Mouse (Mus musculus) lung, postnatal 0 days (tissue): ENCODE measurements around the gene St3gal6. TPM values are rescaled to one million over a fixed set of nuclear protein-coding genes. Genes with fewer than 3 reads are reported as not detected.
A peak's percentile ranks its signal among the peaks of the same experiment; 100 is the strongest.

Source experiments
- ATAC-seq: fragments of 200-750 bp; cut with Nextera tagmentation; 2 replicates; pipeline ENCODE4 v1.8.0; 2017; ENCODE audit warnings: moderate library complexity
- DNase-seq: peaks from one replicate; pipeline ENCODE4 v3.0.0-alpha.2; 2016; ENCODE audit warnings: low spot score
- H3K27ac ChIP-seq: fragments of 300-500 bp; sonication (generic); 2 replicates; pipeline ENCODE4 v1.5.1; 2014; ENCODE audit warnings: antibody characterized with exemption, mild to moderate bottlenecking, low read length, mixed read lengths
- H3K27me3 ChIP-seq: fragments of 300-500 bp; sonication (generic); replicated peaks from 2 replicates; pipeline ENCODE4 v1.6.1; 2014; ENCODE audit warnings: low read length, mixed read lengths; ENCODE audit not compliant: insufficient read depth
- H3K36me3 ChIP-seq: fragments of 300-500 bp; sonication (generic); 2 replicates; pipeline ENCODE4 v1.6.1; 2014; ENCODE audit warnings: low read length, mixed read lengths; ENCODE audit not compliant: insufficient read depth
- H3K4me1 ChIP-seq: fragments of 300-500 bp; sonication (generic); 2 replicates; pipeline ENCODE4 v1.6.1; 2014; ENCODE audit warnings: antibody characterized with exemption, low read depth, low read length, mixed read lengths; ENCODE audit not compliant: insufficient read depth
- H3K4me2 ChIP-seq: fragments of 300-500 bp; sonication (generic); replicated peaks from 2 replicates; pipeline ENCODE4 v1.6.1; 2014; ENCODE audit warnings: low read depth, mild to moderate bottlenecking, low read length, moderate library complexity, mixed read lengths
- H3K4me3 ChIP-seq: fragments of 300-500 bp; sonication (generic); 2 replicates; pipeline ENCODE4 v1.5.1; 2014; ENCODE audit warnings: low read depth, low read length
- H3K9ac ChIP-seq: fragments of 300-500 bp; sonication (generic); replicated peaks from 2 replicates; pipeline ENCODE4 v1.6.1; 2014; ENCODE audit warnings: low read depth, mild to moderate bottlenecking
- H3K9me3 ChIP-seq: fragments of 300-500 bp; sonication (generic); 2 replicates; pipeline ENCODE4 v1.6.1; 2016; ENCODE audit warnings: low read length, mixed read lengths
- CTCF ChIP-seq: IDR thresholded peaks from 2 replicates; pipeline ENCODE4 v1.5.1; 2016; ENCODE audit warnings: antibody characterized with exemption, mild to moderate bottlenecking
- EP300 ChIP-seq: IDR thresholded peaks from 2 replicates; pipeline ENCODE4 v1.6.1; 2016; ENCODE audit warnings: antibody characterized with exemption, mild to moderate bottlenecking, control low read depth
- WGBS: fragments of 180-500 bp; shearing (Covaris S2); extraction: QIAGEN DNeasy Blood & Tissue Kit; methylation state at CpG from one replicate; pipeline ENCODE4 v1.1.7; 2014; 5-methylcytosine and 5-hydroxymethylcytosine counted together
- polyA plus RNA-seq: library from polyadenylated mRNA; unstranded; fragments of >200 nt; fragmentation: Nextera tagmentation; extraction: Ambion mirVana; gene quantifications from 2 replicates; pipeline ENCODE4 v1.2.1, GENCODE M21; 2015

The St3gal6 gene
- polyA plus RNA-seq, 1 experiment from 2014 or later = 56.0 TPM

- ATAC-seq = no peak
- H3K36me3 ChIP-seq = no peaks in the 10 kb centered on the region
- no peaks in the 10 kb centered on the region for H3K9me3 ChIP-seq
- no peak overlapping the region for H3K4me2 ChIP-seq
- no peak for TF ChIP-seq CTCF
- TF ChIP-seq EP300 = no peak
- WGBS = 88% methylated on average over 7 of the region's 7 CpGs
- peaks cover 12% of the 10 kb centered on the region; the same call in 1 of the 2 replicates for H3K4me1 ChIP-seq
- no peak overlapping the region for H3K27ac ChIP-seq
- no peak overlapping the region for H3K9ac ChIP-seq
- no peak for DNase-seq
- no peak overlapping the region for H3K4me3 ChIP-seq
- H3K27me3 ChIP-seq = no peaks in the 10 kb centered on the region
These were observed 6.9 kb downstream of the St3gal6 start for GRCm38 (mm10) chr16:58516960-58517798.

GRCm38 (mm10) chr16:58516161-58516560 lies 7.9 kb downstream of the St3gal6 start:
- Histone ChIP-seq H3K27me3 (no peaks in the 10 kb centered on the region), H3K27ac (no peak overlapping the region), H3K9ac (no peak overlapping the region), H3K4me2 (no peak overlapping the region), H3K9me3 (no peaks in the 10 kb centered on the region), H3K4me3 (no peak overlapping the region), H3K4me1 (peaks cover 21% of the 10 kb centered on the region; the same call in 1 of the 2 replicates), H3K36me3 (no peaks in the 10 kb centered on the region)
- no peak for TF ChIP-seq EP300
- no peak for TF ChIP-seq CTCF
- DNase-seq (no peak), ATAC-seq (no peak)
- WGBS = 92% methylated on average over 2 of the region's 2 CpGs

GRCm38 (mm10) chr16:58514565-58514964 lies 9.5 kb downstream of the St3gal6 start:
- Histone ChIP-seq H3K4me2 (no peak overlapping the region), H3K27ac (no peak overlapping the region), H3K27me3 (no peaks in the 10 kb centered on the region), H3K9me3 (no peaks in the 10 kb centered on the region), H3K36me3 (no peaks in the 10 kb centered on the region), H3K4me3 (no peak overlapping the region), H3K9ac (no peak overlapping the region), H3K4me1 (peaks cover 29% of the 10 kb centered on the region; the same call in 1 of the 2 replicates)
- no peak for ATAC-seq
- DNase-seq = no peak
- WGBS = 65% methylated on average over 9 of the region's 9 CpGs
- peak; percentile 73 for TF ChIP-seq CTCF
- TF ChIP-seq EP300 = no peak

GRCm38 (mm10) chr16:58513755-58514154 lies 10.3 kb downstream of the St3gal6 start:
- H3K27me3 ChIP-seq = no peaks in the 10 kb centered on the region
- DNase-seq (no peak), ATAC-seq (no peak)
- H3K9me3 ChIP-seq = no peaks in the 10 kb centered on the region
- no peak overlapping the region for H3K4me3 ChIP-seq
- no peak overlapping the region for H3K9ac ChIP-seq
- 0 out of 2 replicates have a peak overlapping the region, but pooled peaks have one; percentile 4 for H3K4me2 ChIP-seq
- peaks cover 27% of the 10 kb centered on the region; the same call in 1 of the 2 replicates for H3K4me1 ChIP-seq
- no peak for TF ChIP-seq CTCF
- no peak for TF ChIP-seq EP300
- no peaks in the 10 kb centered on the region for H3K36me3 ChIP-seq
- peak overlapping the region; percentile 10; the same call in 1 of the 2 replicates for H3K27ac ChIP-seq
- WGBS = 28% methylated on average over 6 of the region's 6 CpGs

GRCm38 (mm10) chr16:58512887-58513286 lies 11.2 kb downstream of the St3gal6 start:
- 29% methylated on average over 3 of the region's 3 CpGs for WGBS
- no peaks in the 10 kb centered on the region for H3K27me3 ChIP-seq
- no peak overlapping the region for H3K4me2 ChIP-seq
- ATAC-seq (no peak), DNase-seq (peak; percentile 33)
- no peak overlapping the region for H3K4me3 ChIP-seq
- TF ChIP-seq CTCF (no peak), EP300 (no peak)
- H3K9ac ChIP-seq = no peak overlapping the region
- peak overlapping the region; percentile 64; the same call in 1 of the 2 replicates for H3K27ac ChIP-seq
- no peaks in the 10 kb centered on the region for H3K36me3 ChIP-seq
- no peaks in the 10 kb centered on the region for H3K9me3 ChIP-seq
- H3K4me1 ChIP-seq = peaks cover 27% of the 10 kb centered on the region; the same call in 1 of the 2 replicates

DNA sequence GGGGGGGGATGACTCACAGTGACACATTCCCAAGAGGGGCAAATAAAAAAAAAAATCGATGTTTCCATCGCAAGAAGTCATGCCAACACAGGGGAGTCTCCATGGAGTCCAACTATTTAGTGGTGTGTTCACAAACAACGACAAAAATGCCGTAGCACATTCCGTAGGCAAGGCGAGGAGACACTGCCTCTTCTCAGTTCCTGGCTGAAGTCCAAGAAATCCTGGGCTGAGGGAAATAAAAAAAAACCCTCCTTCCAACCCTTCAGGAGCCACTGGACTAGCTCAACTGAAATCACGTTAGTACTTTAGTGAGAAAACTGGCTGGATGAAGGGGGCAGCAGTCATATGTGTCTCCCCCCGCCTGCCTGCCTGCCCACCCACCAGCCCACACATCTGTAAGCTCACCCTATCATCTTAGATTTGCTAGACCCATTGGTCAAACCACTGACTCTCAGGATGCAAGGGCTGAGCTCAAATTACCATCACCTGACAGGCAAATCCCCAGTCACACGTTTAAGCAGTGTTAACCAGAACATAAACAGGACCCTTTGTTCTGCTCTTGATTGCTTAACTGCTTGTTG lies 11.8 kb downstream of the St3gal6 start:
- H3K36me3 ChIP-seq = no peaks in the 10 kb centered on the region
- peak overlapping the region; percentile 57 for H3K27ac ChIP-seq
- no peaks in the 10 kb centered on the region for H3K27me3 ChIP-seq
- H3K4me3 ChIP-seq = no peak overlapping the region
- H3K4me2 ChIP-seq = peak overlapping the region; percentile 25
- TF ChIP-seq CTCF (no peak), EP300 (peak; percentile 54)
- WGBS = 8% methylated on average over 9 of the region's 9 CpGs
- H3K9me3 ChIP-seq = no peaks in the 10 kb centered on the region
- DNase-seq = peak; percentile 72
- H3K9ac ChIP-seq = no peak overlapping the region
- peaks cover 27% of the 10 kb centered on the region; the same call in 1 of the 2 replicates for H3K4me1 ChIP-seq
- peak; percentile 57 for ATAC-seq
